Comparison of ENCODE assay signal across 7 mouse cellular contexts in the genomic region with DNA sequence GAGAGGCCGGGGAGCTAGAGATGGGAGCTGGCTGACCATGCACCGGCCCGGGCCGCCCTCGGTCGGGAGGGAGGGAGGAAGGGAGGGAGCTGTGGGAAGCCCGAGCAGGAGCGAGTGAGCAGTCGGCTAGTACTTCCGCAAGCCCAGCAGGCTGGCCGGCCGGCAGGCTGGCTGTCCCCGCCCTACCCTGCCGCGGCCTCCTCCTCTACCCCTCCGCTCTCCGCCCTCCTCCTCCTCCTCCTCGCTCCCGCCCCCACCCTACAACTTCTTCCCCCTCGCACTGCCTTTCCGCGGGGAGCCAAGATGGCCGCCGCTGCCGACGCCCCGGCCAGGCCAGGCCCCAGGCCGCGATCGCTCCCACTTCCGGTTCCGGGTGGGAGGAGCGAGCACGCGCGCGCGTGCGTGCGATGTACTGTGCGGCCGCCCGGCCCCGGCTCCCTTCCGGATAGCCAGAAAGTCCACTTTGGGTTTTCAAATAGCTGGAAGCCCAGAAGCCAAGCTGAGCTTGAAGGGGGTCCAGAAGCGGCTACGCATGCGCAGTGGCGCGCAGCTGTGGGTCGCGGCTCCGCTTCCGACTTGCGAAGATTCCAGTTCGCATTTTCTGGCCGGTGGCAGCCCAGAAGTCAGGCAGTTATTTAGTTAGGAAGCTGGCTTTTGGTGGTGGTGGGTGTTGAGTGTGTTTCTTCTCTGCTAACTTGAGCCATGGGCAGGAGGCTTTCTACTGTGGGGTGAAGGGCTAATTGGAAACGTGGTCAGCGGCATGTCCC. TPM values are rescaled to one million over a fixed set of nuclear protein-coding genes. Genes with fewer than 3 reads are reported as not detected.
DNase-seq lines count a peak whose midpoint lies in the region; ATAC-seq lines count a peak whose summit lies in the region.

Gene Actr3, minus strand, starts transcription at position 359 of the 767 bp plus-strand sequence.

- H3K27me3 ChIP-seq in embryonic facial prominence, embryonic 11.5 days (ENCODE audit: control insufficient read depth, insufficient read depth, low read length) = no peaks in the 10 kb centered on the region
- H3K27me3 ChIP-seq in limb, embryonic 10.5 days (ENCODE audit: low read depth, poor library complexity, severe bottlenecking) = no peaks in the 10 kb centered on the region
- no peaks in the 10 kb centered on the region for H3K27me3 ChIP-seq in midbrain, embryonic 13.5 days

- no peaks in the 10 kb centered on the region for H3K9me3 ChIP-seq in embryonic facial prominence, embryonic 11.5 days (replicated peaks; ENCODE audit: control insufficient read depth, low read length)
- H3K9me3 ChIP-seq in limb, embryonic 10.5 days (replicated peaks) = no peaks in the 10 kb centered on the region
- no peaks in the 10 kb centered on the region for H3K9me3 ChIP-seq in midbrain, embryonic 13.5 days

- WGBS in embryonic facial prominence, embryonic 11.5 days = under 1% methylated on average over 43 of the region's 59 CpGs
- 0% methylated on average over 40 of the region's 59 CpGs for whole genome bisulfite sequencing in limb, embryonic 10.5 days
- WGBS in midbrain, embryonic 13.5 days = under 1% methylated on average over 45 of the region's 59 CpGs

- H3K4me1 ChIP-seq in embryonic facial prominence, embryonic 11.5 days (ENCODE audit: control insufficient read depth, insufficient read depth, low read length) = no peaks in the 10 kb centered on the region
- H3K4me1 ChIP-seq in limb, embryonic 10.5 days = peaks cover 22% of the 10 kb centered on the region
- peaks cover 41% of the 10 kb centered on the region for H3K4me1 ChIP-seq in midbrain, embryonic 13.5 days (replicated peaks)

- peak; percentile 100 for DNase-seq in adrenal gland, postnatal 14 days
- DNase-seq in embryonic facial prominence, embryonic 11.5 days (ENCODE audit: low spot score) = peak; percentile 100
- peak; percentile 99 for DNase-seq in kidney, adult 11 months
- peak; percentile 100 for DNase-seq in limb, embryonic 10.5 days (ENCODE audit: low spot score)
- peak; percentile 98 for DNase-seq in spleen, adult 12 weeks (ENCODE audit: low spot score)

- H3K4me2 ChIP-seq in embryonic facial prominence, embryonic 11.5 days (ENCODE audit: low read depth, low read length) = peak within 1 kb of the TSS; percentile 26
- peak within 1 kb of the TSS; percentile 68 for H3K4me2 ChIP-seq in midbrain, embryonic 13.5 days (replicated peaks)

- H3K4me3 ChIP-seq in embryonic facial prominence, embryonic 11.5 days (ENCODE audit: low read depth, low read length) = peak within 1 kb of the TSS; percentile 71
- peak within 1 kb of the TSS; percentile 83 for H3K4me3 ChIP-seq in limb, embryonic 10.5 days
- peak within 1 kb of the TSS; percentile 87 for H3K4me3 ChIP-seq in midbrain, embryonic 13.5 days (replicated peaks)

- peak within 1 kb of the TSS; percentile 95 for H3K27ac ChIP-seq in embryonic facial prominence, embryonic 11.5 days (replicated peaks; ENCODE audit: low read depth, low read length)
- H3K27ac ChIP-seq in limb, embryonic 10.5 days = peak within 1 kb of the TSS; percentile 97
- H3K27ac ChIP-seq in midbrain, embryonic 13.5 days = peak within 1 kb of the TSS; percentile 98

- ATAC-seq in embryonic facial prominence, embryonic 11.5 days (replicated peaks; ENCODE audit: insufficient number of reproducible peaks, low FRiP score, low TSS enrichment, low read depth) = peak; percentile 96
- ATAC-seq in granulocyte monocyte progenitor cell, adult 5-6 weeks (replicated peaks; ENCODE audit: poor library complexity, severe bottlenecking) = peak; percentile 65
- ATAC-seq in midbrain, embryonic 13.5 days = peak; percentile 96

- H3K36me3 ChIP-seq in embryonic facial prominence, embryonic 11.5 days (replicated peaks; ENCODE audit: control insufficient read depth, insufficient read depth, low read depth, low read length) = no peaks in the 10 kb centered on the region
- H3K36me3 ChIP-seq in limb, embryonic 10.5 days = no peaks in the 10 kb centered on the region
- H3K36me3 ChIP-seq in midbrain, embryonic 13.5 days = no peaks in the 10 kb centered on the region

- peak within 1 kb of the TSS; percentile 90 for H3K9ac ChIP-seq in embryonic facial prominence, embryonic 11.5 days (replicated peaks; ENCODE audit: low read length)
- peak within 1 kb of the TSS; percentile 95 for H3K9ac ChIP-seq in midbrain, embryonic 13.5 days (replicated peaks)

RNA-seq across cellular contexts. Expression of gene Actr3, which starts in this region (rescaled TPM):
- total RNA-seq in adrenal gland, postnatal 14 days (2021) = 161 and 211 TPM in 2 replicates
- polyA plus RNA-seq in embryonic facial prominence, embryonic 11.5 days (2014; fragmentation: Nextera tagmentation; extraction: Ambion mirVana) = 266 TPM in 2 replicates
- 426 TPM in 2 replicates for total RNA-seq in granulocyte monocyte progenitor cell, adult 5-6 weeks (2014; fragmentation: Nextera tagmentation)
- total RNA-seq in granulocyte monocyte progenitor cell, adult 5-6 weeks (2017) = 889 and 988 TPM in 2 replicates
- polyA plus RNA-seq in limb, embryonic 10.5 days (2016; fragmentation: Nextera tagmentation; extraction: Ambion mirVana) = 230 and 231 TPM in 2 replicates
- polyA plus RNA-seq in midbrain, embryonic 13.5 days (2015; fragmentation: Nextera tagmentation; extraction: Ambion mirVana) = 238 and 243 TPM in 2 replicates

Comparison
In these comparisons a context has a peak if more than half of its experiments do, and no peak if none do; other contexts are left out.
1. Peak in every context shown above with its lines: DNase-seq, ATAC-seq, H3K4me3 ChIP-seq and H3K27ac ChIP-seq.